Mouse (Mus musculus) spleen, adult 2 months (tissue): ENCODE data around the gene Fdx1l.

Experiments used
- CTCF ChIP-seq: fragments of 200-500 bp; IDR thresholded peaks from 2 replicates; pipeline ENCODE4 v1.5.1; 2011; ENCODE audit warnings: mild to moderate bottlenecking, inconsistent platforms; ENCODE audit not compliant: insufficient read depth, insufficient read length, insufficient replicate concordance; ENCODE audit errors: extremely low read depth
- POLR2A ChIP-seq: fragments of 200-500 bp; IDR thresholded peaks from 2 replicates; pipeline ENCODE4 v1.6.1; 2011; ENCODE audit warnings: low read depth, low read length, inconsistent platforms

DNA sequence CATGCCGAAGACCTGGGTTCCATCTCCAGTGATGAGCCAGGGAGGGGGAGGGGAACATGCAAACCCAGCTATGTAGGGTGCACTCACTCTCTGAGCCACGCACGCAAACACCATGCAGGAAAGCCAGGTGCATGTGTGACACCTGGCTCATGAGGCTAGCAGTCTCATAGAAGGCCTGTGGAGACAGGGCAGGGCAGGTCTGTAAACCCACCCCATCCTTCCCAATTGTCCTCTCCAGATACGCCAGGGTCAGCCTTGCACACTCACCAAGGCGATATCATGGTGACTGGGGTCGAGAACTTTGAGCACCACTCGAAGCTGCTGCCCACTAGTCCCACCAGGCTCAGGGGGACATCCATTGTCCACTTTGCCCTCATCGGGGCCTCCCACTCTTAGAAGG is 41.7 kb upstream of the Fdx1l start:
- TF ChIP-seq CTCF (no peak), POLR2A (no peak)
